Mouse (Mus musculus): Measurements from ENCODE around the gene Etv3.
"Not testable (repeated sequence)": the region's sequence is repeated elsewhere in the genome, so short reads cannot be mapped to it uniquely, and the experiment has no call there.

Etv3 gene

DNA sequence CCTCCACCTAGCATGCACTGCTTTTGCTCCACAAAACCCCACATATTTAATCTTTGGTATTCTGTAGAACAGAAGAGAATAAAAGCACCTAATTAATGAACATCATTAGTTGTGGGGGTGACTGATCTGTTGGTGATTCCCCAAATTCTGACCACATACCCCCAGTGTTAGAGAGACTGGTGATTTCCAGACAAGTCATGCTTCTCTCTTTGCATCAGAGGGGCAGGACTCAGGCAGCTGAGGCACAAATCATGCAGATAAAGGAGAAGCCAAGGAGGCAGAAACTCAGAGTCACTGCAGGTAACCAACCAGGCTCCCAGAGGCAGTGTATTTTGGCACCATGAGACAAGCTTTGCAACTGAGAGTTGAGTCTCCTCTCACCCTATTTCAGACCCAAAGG, 6.8 kb upstream of the Etv3 start:
- DNase-seq (ENCODE audit: low spot score in 2 of 2), result no peak

DNA sequence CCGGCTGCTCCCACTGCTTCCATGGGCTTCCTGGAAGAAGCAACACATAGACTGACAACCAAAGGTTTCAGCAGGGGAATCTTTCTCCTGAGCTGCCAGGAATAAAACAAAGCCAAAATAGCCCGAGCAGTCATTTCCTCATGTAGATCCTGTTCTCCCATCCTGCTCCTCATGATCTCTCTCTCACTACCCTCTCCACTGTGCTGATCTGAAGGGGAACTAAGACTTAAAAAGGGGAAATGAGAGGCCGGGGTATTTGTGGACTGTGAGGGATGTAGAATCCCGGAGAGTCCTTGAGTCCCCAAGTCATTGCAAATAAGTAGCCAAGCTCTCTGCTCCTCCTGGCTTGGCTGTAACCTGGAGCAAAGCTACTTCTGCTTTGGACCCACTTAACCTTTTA, 4.1 kb upstream of the Etv3 start:
- DNase-seq (ENCODE audit: low spot score in 2 of 2), result no peak

DNA sequence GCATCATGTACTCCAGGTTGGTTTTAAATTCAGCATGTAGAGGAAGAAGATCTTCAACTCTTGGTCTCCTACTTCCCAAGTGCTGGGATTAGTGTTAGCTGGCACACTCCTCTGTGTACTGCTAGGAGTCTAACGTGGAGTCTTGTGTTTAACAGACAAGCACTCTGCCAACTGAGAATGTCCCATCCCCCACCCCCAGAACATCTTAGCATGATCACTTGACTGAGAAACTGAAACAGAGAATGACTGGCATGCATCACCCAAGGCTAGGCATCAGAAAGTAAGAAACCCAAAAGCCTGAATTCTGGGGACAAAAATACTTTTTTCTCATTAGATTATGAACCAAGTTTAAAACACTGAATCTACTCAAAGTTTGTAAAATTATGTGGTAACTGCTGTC, 3.4 kb upstream of the Etv3 start:
- no peak for DNase-seq (ENCODE audit: low spot score in 2 of 2)

DNA sequence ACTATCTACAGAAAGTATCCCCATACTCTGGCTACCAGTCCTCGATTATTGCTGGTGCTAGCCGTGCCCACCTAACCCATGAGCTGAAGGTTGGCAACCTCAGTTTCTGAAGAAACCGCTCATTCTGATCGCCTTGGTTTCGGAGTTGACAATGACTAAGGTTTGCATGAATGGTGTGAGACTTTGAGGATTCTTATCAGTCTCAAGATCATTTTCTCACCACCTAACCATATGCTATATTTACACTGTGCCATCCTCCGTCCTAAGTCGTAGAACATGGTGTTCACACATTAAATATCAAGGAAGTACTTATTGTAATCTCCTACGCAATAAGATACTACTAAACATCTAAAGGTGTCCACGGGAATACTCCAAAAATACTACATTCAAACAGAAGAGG, 1.5 kb upstream of the Etv3 start:
- DNase-seq (ENCODE audit: low spot score in 2 of 2), result no peak

DNA sequence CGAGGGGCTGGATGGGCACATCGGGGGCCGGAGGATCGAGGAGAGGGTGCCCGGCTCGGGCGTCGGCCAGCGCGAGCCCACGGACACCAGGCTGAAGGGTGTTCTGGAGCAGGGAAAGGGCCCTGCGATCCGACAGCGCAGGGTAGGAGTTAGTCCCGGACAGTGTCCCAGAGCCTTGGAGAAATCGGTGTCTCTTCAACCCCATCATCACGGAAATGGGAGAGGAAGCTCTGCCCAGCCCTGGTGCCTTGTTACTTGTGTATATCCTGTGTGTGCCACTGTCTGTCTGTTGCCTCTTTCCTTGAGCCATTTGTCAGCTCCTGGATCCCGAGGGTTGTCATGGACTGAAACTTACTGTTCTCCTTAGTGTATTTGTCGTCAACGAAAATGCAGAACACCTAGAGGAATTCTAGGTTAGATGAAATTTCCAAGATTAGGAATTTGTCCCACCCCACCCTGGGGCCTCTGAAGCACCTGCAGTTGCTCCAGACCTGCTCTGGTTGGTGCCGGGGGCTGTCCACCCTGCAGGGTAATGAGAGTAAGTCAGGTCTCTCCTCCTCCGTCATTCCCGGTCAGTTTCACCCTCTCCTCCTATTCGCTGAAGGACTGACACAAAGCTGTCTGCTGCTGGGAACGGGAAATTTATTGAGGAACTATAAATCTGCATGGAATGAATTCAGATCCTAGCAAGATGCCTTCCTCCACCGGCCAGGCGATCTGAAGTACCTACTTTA, 797 bp downstream of the Etv3 start:
- no peak for DNase-seq (ENCODE audit: low spot score in 2 of 2)

DNA sequence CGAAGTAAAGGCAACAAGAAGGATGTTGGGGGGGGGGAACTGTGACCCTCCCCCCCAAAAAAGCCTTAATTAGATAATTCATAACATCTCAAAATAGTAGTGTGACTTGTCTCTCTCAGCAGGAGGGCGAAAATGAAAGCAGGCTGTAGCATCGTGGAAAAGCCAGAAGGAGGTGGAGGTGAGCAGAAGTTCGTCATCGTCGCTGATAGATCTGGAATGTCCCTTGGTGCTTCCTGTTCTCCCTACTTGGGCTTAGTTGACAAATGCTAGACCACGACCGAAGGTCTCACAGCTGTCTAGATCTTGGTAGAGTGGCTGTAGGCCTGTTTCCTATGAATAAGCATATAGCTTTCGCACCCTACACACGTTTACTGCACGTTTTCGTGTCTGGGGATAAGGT, 1.9 kb downstream of the Etv3 start:
- DNase-seq (ENCODE audit: low spot score in 2 of 2), result no peak

DNA sequence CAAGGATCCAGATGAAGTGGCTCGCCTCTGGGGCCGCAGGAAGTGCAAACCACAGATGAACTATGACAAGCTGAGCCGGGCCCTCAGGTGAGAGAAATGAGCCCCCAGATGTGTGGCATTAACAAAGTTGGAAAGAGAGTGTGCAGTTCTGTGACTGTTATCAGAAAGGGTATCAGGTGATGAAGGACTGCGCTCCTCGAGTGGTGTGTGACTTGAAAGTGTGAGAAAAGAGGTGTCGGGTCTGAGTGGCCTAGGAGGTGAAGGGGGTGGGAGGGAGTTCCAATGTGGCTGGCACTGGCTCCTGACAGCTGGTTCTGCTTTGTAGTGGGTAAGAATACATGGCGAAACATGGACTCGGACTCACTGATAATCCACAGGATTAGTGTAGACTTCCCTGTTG, 2.8 kb downstream of the Etv3 start:
- no peak for DNase-seq (ENCODE audit: low spot score in 2 of 2)

DNA sequence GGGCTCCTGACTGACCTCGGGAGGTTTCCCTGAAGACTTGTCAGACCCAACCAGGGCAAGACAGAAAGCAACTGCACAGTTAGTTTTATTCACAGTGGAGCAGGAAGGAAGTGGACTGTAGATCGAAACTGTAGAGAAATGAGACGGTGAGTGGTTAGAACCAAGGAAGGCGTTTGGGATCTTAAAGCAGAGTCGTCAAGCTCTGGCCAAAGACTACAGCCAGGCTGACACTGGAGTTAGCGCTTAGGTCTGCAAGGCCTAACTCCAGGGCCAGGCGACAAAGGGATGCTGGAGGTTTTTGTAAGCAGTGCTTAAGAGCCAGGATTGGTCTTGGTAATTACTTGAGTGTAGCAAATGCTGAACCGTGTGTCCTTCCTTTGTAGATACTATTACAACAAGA, 3.6 kb downstream of the Etv3 start:
- no peak for DNase-seq (ENCODE audit: low spot score in 2 of 2)

DNA sequence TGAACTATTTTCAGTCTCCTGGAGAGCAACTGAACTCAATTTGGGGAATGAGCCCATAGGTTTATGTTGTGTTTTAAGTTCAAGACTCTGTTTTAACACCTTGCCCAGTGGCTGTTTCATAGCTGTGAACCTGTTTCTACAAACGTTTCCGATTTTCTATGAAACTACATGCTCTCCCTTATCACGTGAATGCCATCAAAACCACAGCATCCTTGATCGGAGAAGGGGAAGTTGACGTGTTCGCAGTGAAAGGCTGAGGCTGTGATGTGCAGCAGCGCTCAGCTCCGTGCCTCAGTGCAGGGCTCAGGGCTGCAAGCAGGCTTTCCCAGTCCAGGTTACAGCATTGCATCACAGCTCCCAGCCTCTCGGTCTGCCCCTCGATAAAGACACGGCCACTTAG, 4.4 kb downstream of the Etv3 start:
- no peak for DNase-seq (ENCODE audit: low spot score in 2 of 2)

DNA sequence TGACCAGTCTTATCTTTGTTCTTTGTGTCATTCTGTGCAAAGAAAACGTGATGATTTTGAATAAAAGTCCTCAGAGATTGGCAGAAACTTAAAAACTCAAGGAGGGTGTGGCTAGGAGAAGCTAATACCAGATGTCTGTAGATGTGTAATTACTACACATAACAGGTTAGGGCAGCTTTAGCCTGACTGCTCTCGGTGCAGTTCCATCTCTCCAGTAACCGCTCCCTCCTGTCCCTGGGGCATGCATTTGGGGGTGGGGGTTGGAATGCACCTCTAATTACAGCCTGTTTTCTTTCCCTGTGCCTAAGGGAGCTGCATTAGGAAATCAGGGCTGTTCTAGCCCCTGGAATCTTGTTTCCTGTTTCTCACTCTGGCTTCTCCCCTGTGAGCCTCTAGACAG, 5.0 kb downstream of the Etv3 start:
- no peak for DNase-seq (ENCODE audit: low spot score in 2 of 2)

DNA sequence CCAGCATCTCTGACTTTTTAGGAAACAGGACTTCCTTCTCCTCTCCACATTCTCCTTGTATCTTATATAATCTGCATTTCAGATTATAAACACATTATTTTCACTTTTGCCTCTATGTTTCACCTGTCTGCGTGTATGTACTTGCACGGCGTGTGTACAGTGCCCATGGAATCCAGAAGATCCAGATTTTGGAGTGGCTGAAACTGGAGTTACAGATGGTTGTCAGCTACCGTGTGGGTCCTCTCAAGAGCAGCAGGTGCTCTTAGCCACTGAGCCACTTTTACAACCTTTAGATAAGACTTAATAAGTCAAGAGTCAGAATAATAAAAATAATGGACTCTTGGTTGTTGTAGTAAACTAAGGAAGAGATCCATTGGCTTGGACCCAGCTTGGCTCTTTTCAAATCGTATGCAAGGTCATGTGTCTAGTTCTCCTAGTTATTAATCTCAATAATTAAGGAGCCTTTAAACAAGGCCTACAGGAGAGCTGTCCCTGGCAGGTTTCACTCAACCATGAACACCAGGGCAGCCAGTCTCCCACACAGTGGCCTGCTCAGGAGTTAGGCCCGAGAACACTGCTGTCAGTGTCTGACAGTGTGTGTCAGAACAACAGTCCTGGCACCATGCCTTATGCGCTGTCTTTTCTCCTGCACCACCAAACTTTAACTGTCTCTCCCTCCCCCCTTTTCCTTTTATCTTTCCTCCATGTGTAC, 8.6 kb downstream of the Etv3 start:
- DNase-seq (ENCODE audit: low spot score in 2 of 2), result no peak

DNA sequence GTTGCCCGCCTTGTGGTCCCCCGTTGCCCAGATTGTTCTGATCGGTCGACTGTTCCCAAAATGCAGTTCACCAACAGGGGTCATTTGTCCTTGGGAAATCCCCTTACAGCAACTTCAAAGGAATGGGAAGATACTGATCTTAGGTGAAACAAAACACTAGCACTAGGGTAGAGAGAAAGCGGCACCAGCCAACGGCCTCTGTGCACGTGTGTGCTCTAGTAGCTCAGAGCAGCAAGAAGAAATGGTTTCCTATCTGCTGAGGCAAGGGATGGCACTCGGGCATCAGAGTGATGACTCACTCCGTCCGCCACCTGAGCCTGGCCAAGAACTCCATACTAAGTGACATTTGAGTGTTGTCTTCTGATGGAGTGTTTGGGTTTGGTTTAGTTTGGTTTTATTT, 12.8 kb downstream of the Etv3 start:
- DNase-seq (ENCODE audit: low spot score in 2 of 2), result no peak

DNA sequence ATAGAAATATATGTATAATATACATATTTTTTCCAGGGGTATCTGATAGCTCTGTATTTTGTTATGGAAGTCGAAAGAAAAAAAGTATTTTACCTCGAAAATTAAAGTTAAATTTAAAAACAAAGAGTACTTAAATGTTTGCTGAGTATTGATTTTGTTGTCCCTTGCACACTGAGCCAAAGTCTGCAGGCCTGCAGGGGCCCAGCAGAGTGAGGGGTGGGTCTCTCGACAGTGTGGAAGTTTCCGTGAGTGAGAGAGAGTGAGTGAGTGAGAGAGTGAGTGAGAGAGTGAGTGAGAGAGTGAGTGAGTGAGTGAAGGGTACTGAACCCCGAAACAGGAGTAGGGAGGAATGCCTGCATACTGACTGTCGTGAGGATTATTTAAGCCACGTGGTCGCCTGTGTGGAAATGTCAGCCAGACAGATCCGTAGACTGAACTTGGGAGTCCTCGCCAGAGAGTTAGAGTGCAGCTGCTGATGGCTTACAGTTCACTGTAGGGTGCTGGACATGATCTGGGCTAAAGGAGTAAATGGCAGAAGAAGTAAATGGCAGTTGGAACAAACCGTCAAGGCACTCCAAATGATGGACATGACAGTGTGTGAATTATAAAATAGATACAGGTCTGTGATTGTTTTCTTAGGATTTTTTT, 14.9 kb downstream of the Etv3 start:
- no peak for DNase-seq (ENCODE audit: low spot score in 2 of 2)

DNA sequence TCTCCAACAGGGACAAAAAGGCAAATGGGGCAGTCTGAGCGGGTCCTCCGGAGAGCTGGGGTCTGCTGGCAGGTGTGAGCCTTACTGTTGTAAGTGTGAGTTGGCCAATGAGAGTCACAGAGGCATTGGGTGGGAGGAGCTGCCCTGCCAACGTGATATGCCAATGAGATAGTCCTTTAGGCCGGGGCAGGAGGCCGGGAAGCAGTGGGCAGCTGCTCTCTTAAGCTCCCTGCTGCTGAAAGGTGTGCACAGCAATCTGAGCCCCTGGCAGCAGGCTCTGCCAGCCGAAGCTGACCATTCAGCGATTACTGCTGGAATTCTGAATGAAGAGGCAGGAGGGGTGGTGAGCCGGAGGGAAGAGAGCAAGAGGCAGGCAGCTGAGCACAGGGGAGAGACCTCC, 15.5 kb downstream of the Etv3 start:
- DNase-seq (ENCODE audit: low spot score in 2 of 2), result no peak

DNA sequence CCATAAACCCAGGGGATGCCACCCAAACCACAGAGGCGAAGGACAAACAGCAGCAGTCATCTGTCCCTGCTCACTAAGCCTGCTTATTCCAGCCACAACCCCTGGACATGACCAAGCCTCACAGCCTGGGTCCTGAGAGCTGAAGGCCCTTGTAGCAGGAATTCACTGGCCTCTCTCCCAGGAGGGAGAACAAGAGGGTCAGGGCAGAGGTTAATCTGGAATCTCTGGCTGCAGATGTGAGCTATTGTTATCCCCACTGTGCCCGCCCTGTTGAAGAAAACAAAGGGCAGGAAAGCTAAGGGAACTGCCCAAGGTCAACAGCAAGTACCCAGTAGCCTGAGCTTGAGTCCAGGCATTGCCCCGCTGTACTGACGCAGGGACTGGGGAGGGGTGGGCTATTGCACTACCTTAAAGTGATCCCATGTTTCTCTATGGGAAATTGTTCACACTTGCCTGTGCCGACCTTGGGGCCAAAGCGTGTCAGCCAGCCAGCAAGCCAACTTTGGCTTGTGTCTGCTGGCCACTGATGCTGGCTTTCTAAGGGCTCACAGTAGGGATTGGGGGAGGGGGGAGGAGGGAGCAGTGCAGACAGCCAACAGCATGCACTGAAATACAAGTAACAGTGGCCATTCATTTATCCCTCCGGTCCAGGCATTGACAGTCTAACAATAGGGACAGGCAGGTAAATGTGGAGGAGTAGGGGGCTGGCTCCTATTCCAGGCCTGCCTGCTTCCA, 17.4 kb downstream of the Etv3 start:
- DNase-seq (ENCODE audit: low spot score in 2 of 2), result no peak

DNA sequence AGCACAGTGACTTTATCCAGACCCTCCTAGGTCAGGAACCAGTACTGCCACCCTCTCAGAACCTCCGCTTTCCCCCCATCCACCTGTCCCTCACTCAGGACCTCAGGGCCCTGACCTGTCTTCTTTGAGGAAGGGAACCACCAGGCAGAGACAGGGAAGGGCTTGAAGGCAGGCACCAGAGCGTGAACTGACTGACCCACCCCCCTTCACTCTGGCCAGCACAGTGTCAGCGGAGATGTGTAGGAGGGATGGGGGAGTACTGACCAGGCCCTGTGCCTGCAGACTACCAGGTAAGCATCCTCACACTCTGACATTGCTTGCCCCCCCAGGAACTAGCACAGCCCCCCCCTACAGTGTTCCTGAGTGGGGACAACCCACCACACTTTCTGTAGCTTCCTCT, 20.3 kb downstream of the Etv3 start:
- DNase-seq (ENCODE audit: low spot score in 2 of 2), result no peak

DNA sequence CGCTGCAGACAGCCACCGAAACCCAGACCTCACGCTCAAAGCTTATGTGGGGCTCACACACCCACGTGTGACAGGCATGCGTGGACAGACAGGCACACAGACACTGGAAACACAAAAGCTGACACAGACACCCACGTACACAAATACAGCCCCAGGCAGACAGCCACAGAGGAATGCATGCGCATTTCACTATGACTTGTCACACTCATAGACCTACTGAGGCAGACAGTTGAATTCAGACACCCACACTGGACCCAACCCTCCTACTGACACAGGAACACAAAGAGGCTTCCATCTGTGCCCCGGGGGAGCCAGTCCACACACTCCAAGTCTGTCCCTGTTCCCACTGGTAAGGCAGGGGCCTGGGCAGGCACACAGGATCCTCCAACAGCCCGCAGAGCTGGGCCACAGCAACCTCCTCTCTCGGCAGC, 21.1 kb downstream of the Etv3 start:
- no peak for DNase-seq (ENCODE audit: low spot score in 2 of 2)

DNA sequence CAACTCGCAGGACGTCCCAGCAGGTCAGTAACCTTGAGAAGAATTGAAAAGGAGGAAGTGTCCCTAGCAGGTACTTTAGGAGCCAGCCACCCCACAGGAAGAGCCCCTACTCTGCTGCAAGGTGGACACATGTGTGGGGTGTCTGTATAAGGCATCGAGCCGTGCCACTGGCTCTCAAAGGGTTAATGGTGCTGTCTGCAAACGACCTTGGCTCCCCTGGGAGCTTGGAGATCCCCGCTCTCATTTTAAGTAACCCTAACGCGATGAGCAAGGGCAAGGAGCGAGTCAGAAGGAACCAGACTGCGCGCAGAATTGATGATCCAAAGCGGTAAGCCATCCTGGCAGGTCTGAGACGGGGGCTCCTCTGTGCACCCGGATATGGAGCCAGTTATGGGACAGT, 24.7 kb downstream of the Etv3 start:
- DNase-seq (ENCODE audit: low spot score in 2 of 2), result no peak

DNA sequence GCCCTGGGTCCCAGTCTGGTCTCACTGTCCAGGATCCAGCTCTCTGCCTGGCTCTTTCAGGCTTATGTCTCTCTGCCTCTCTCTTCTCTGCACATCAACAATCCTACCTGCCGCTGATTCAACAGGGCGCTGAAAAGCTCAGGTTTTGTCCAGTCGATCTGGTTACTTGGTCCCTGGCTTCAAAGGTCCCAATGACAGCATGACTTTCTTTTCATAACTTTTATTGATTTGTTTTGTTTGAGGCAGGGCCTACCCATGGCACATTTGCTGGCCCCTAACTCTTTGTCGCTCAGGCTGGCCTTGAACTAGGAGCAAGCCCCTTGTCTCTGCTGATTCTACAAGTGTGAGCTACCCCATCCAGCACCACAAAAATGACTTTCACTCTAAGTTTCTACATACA, 27.1 kb downstream of the Etv3 start:
- DNase-seq (ENCODE audit: low spot score in 2 of 2), result no peak

DNA sequence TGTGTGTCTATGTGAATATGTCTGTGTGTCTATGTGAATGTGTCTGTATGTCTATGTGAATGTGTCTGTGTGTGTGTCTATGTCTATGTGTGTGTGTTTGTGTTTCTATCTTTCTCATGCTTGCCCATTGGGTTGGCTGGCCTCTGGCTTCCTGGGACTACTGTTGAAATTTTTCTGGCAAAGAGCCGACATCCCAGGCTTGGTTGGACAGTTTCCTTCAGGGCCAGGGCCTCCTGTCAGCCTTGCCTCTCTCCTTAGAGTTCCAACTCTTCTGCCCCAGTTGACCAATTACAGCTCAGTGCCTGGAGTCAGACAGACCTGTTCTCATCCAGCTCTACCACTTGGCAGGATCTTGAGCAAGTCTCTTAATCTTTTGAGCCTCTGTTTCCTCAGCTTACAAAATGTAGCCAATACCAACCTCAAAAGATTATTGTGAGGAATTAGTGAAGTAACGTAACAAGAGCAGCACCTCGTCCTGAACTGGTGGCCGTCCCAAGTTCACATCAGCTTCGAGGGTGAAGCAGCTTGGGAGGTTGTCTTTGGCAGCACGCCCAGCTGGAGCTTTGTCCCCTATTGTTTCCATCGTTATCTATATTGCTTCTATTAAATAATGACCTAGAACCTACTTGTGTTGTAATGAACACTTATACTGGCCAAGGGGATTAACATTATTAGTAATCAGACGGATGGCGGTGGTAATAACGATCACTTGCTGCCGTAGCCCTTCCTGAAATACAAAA, 28.2 kb downstream of the Etv3 start:
- DNase-seq (ENCODE audit: low spot score in 2 of 2), result no peak

DNA sequence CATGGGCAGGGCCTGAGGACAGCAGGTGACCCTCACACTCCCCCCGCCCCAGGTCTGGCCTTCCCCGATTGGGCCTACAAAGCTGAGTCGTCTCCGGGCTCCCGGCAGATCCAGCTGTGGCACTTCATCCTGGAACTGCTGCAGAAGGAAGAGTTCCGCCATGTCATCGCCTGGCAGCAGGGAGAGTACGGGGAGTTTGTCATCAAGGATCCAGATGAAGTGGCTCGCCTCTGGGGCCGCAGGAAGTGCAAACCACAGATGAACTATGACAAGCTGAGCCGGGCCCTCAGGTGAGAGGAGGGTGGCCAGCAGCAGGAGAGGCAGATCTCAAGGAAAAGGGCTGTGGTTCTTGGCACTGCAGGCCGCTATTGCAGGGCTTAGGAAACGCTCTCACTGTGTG, 29.7 kb downstream of the Etv3 start:
- not testable (repeated sequence) for DNase-seq (ENCODE audit: low spot score in 2 of 2)

DNA sequence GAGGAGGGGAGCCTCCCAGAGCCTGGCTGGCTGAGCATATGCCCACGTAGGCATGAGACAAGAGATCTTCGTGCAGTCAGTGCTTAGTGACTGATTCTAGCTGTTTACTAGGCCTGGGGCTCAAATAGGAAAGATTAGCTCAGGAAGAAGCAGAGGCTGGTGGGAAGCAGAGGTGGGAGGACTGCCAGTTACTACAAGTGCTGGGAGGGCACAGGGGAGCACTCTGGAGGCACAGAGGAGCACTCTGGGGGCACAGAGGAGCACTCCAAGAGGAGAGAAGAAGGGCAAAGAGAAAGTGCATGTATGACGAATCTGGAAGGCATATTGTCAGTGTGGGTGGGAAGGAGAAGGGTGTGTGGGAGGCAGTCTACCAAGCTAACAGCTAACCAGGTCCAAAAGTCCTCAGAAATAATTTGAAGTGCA, 30.9 kb downstream of the Etv3 start:
- no peak for DNase-seq (ENCODE audit: low spot score in 2 of 2)

Data from spleen, postnatal 4 days (tissue).